Mouse (Mus musculus) small intestine, adult 2 months (tissue): ENCODE measurements around the gene Cblb. TPM values are rescaled to one million over a fixed set of nuclear protein-coding genes. Genes with fewer than 3 reads are reported as not detected.

Experiments used
- H3K27ac ChIP-seq: fragments of 200-500 bp; 2 replicates; pipeline ENCODE4 v1.5.1; 2012; ENCODE audit warnings: low read depth, low read length, control low read depth, inconsistent platforms; ENCODE audit not compliant: insufficient read depth
- H3K27me3 ChIP-seq: fragments of 200-500 bp; 2 replicates; pipeline ENCODE4 v1.6.1; 2012; ENCODE audit warnings: mild to moderate bottlenecking, moderate library complexity, low read length, inconsistent platforms; ENCODE audit not compliant: control insufficient read depth, insufficient read depth
- H3K36me3 ChIP-seq: fragments of 200-500 bp; 2 replicates; pipeline ENCODE4 v1.6.1; 2012; ENCODE audit warnings: mild to moderate bottlenecking, low read length, control low read depth, inconsistent platforms; ENCODE audit not compliant: control insufficient read depth, insufficient read depth
- H3K4me1 ChIP-seq: fragments of 200-500 bp; 2 replicates; pipeline ENCODE4 v1.6.1; 2012; ENCODE audit warnings: low read length, inconsistent platforms, mixed read lengths; ENCODE audit not compliant: control insufficient read depth, insufficient read depth, insufficient read length
- H3K4me3 ChIP-seq: fragments of 200-500 bp; 2 replicates; pipeline ENCODE4 v1.5.1; 2012; ENCODE audit warnings: low read depth, mild to moderate bottlenecking, control low read depth, inconsistent platforms, low read length, moderate library complexity
- CTCF ChIP-seq: fragments of 200-500 bp; IDR thresholded peaks from 2 replicates; pipeline ENCODE4 v1.5.1; 2012; ENCODE audit warnings: low read depth, mild to moderate bottlenecking, control low read depth, inconsistent platforms, low read length, moderate library complexity, mixed read lengths; ENCODE audit not compliant: insufficient replicate concordance, insufficient read length; ENCODE audit errors: extremely low read depth
- POLR2A ChIP-seq: fragments of 200-500 bp; IDR thresholded peaks from 2 replicates; pipeline ENCODE4 v1.6.1; 2012; ENCODE audit warnings: low read depth, mild to moderate bottlenecking, control low read depth, inconsistent platforms, low read length, moderate library complexity
- WGBS: fragments of 180-500 bp; shearing (Covaris S2); methylation state at CpG from one replicate; pipeline ENCODE4 v1.1.7; 2018; 5-methylcytosine and 5-hydroxymethylcytosine counted together
- polyA plus RNA-seq: library from polyadenylated mRNA; depleted of rRNA; stranded (reverse); fragments of >200 nt; gene quantifications from 2 replicates; pipeline ENCODE4 v1.2.3, GENCODE M21; 2012

Cblb gene
- polyA plus RNA-seq, 1 experiment, result 4.7 TPM

DNA sequence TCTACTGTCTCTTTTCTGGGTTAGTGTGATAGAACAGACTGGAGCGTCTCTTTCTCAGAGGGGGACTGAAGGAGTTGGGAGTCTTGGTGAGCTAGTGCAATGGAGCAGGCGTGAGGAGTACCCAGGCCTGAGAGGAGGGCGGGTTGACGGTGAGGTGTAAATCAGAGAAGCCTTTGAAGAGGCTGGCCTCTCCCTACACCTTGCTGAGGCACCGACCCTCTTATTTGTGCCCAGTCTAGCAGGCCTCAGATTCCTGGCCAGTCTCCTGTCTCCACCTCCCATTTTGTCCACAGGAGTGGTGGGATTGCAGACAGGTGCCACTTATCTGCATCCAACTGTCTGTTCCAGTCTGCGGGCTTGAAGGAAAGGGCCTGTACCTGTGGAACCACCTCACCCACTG is 117.0 kb downstream of the Cblb start:
- no peaks in the 10 kb centered on the region for H3K27me3 ChIP-seq
- TF ChIP-seq POLR2A (no peak), CTCF (no peak)
- H3K4me3 ChIP-seq, result no peak overlapping the region
- 87% methylated on average over 6 of the region's 6 CpGs for WGBS
- H3K4me1 ChIP-seq, result no peaks in the 10 kb centered on the region
- peaks cover 15% of the 10 kb centered on the region for H3K36me3 ChIP-seq
- H3K27ac ChIP-seq, result no peak overlapping the region

DNA sequence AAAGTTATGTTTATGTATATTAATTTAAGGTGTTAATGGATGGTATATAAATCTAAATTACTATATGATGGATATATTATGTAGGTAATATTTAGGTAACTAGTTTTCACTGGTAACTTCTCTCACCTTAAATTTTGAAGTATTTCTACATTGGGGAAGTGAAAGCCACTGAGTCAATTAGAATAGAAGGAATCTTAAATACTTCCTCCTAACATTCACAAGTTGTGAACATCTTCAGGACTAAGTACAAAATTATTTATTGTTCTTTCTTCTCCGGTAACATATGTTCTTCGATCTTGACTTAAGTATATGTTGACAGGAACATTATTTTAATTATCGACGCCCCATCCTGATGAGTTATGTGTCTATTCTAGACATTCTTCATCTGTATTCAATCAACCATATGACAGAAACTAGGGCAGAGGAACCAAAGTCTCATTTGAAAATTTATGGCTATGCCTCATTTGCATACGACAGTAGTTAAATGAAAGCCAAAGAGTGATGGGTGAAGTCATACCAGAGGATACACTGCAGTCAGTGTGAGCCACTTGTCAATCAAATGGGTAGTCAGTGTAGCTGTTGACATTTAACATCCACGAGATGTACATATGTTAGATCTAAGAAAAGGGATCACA is 118.2 kb downstream of the Cblb start:
- Histone ChIP-seq H3K4me3 (no peak overlapping the region), H3K36me3 (peaks cover 10% of the 10 kb centered on the region), H3K27me3 (no peaks in the 10 kb centered on the region), H3K4me1 (no peaks in the 10 kb centered on the region), H3K27ac (no peak overlapping the region)
- 89% methylated on average over 6 of the region's 6 CpGs for WGBS
- no peak for TF ChIP-seq CTCF
- TF ChIP-seq POLR2A, result no peak

DNA sequence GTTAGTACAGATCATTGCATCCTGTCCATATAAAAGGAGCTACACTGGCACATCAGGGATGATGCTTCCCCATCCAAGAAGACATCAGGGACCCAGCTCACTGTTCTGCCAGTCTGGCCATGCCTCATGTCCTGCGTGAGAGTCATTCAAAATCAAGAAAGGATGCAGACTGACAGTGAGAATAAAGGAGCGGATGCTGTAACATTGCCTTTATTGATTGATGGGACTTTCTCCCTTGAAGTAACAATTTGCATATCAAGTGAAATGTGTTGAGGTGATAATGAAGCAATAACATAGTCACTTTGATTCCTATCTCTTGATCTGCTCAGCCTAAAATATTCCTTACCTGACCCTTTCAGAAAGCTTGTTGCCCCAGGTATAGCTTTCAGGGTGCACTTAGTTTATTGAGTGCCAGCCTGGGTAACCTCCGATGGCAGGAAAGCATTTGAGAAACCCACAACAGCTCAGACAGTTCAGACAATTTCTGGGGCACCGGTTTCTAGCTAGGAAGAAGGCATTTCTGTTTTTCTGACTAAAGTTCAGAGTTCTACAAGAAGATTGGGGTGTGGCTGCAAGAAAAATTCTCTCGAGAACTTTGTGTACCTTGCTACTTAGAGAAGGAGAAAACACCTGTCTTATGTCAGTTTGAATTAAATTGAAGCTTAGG is 124.1 kb downstream of the Cblb start:
- H3K27me3 ChIP-seq, result no peaks in the 10 kb centered on the region
- H3K27ac ChIP-seq, result no peak overlapping the region
- 43% methylated on average over 5 of the region's 5 CpGs for WGBS
- peaks cover 2% of the 10 kb centered on the region; the same call in 1 of the 2 replicates for H3K4me1 ChIP-seq
- peaks cover 15% of the 10 kb centered on the region for H3K36me3 ChIP-seq
- TF ChIP-seq CTCF, result no peak
- TF ChIP-seq POLR2A, result no peak
- H3K4me3 ChIP-seq, result no peak overlapping the region

DNA sequence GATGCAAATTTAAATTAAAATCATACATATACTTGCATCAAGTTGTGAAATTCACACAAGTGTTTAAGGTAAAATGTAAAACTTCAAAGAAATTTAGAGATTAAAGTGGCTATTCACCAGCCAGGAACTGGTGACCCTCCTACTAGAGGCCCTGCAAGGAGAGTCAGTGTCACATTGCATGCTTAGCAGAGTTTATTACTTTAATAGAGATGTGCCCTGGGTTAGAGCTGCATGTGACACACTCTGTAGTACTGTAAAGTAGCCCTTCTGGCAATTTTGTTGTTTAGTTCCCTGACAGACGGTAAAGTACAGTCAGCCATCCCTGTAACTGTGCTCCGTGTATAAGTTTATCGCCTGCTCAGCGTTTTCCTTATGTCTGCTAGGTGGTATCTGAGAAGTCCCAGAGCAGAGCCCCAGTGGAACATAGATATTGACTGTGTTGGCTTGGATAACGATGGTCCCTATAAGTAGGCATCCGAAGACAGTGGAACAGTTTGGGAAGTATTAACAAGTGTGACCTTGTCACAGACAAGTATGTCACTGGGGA is 129.0 kb downstream of the Cblb start:
- WGBS, result 93% methylated on average over 6 of the region's 6 CpGs
- no peaks in the 10 kb centered on the region for H3K27me3 ChIP-seq
- no peak overlapping the region for H3K4me3 ChIP-seq
- no peak overlapping the region for H3K27ac ChIP-seq
- H3K36me3 ChIP-seq, result peaks cover 10% of the 10 kb centered on the region
- peaks cover 2% of the 10 kb centered on the region; the same call in 1 of the 2 replicates for H3K4me1 ChIP-seq
- no peak for TF ChIP-seq POLR2A
- no peak for TF ChIP-seq CTCF

DNA sequence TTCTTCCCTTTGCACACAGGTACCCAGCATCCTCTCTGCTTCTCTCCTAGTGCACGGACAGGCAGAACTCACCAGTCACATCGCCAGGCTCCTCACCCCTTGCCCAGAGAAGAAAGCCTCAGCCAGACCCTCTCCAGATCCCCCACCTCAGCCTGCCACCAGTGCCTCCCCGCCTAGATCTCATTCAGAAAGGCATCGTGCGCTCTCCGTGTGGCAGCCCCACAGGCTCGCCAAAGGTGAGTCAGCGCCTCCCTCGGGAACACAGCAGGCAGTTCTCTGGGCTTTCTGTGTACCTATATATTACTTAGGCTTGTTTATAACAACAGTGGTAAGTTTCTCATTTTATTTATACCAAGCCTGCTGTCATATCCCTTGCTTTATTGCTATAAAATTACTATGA is 133.2 kb downstream of the Cblb start:
- Histone ChIP-seq H3K27ac (no peak overlapping the region), H3K27me3 (no peaks in the 10 kb centered on the region), H3K4me3 (no peak overlapping the region), H3K4me1 (no peaks in the 10 kb centered on the region), H3K36me3 (peaks cover 10% of the 10 kb centered on the region)
- 91% methylated on average over 9 of the region's 9 CpGs for whole genome bisulfite sequencing
- TF ChIP-seq CTCF, result no peak
- TF ChIP-seq POLR2A, result no peak

DNA sequence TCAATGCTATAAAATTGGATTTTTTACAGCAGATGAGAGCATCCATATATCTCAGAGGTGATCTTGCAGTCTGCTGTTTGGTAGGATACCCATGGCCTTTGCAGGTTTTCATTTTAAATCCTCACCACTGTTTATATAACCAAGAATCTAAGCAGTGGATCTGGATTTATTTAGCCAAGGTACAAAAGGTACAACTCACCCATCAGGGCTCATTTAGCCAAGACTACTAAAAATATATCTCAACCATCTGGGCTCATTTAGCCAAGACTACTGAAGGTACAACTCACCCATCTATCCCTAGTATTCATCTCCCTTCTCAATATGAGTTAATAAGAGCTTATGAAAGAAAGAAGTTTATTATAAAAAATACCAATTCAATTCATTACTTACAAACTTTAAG is 142.2 kb downstream of the Cblb start:
- Histone ChIP-seq H3K27ac (no peak overlapping the region), H3K27me3 (no peaks in the 10 kb centered on the region), H3K4me3 (no peak overlapping the region), H3K36me3 (peaks cover 3% of the 10 kb centered on the region; the same call in 1 of the 2 replicates), H3K4me1 (no peaks in the 10 kb centered on the region)
- TF ChIP-seq POLR2A (no peak), CTCF (no peak)

DNA sequence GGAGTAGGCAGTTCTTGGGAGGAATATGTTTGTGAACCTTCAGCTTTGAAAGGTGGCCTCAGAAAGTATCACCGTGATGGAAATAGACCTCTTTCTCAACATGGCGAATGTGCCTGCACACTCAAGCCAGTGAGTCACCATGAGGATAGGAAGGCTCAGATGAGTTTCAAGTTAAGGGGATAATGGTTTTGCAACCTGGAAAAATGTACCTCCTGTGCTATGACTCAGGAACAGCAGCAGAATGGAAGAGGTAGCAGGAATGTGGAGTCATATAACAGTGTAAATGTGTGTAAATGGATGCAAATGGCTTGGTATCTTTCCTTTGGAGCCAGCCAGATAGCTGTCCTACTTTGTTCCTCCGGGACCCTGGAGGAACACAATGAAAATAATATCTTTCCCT is 148.8 kb downstream of the Cblb start:
- 97% methylated on average over 3 of the region's 3 CpGs for WGBS
- Histone ChIP-seq H3K36me3 (peaks cover 4% of the 10 kb centered on the region; the same call in 1 of the 2 replicates), H3K4me1 (no peaks in the 10 kb centered on the region), H3K4me3 (no peak overlapping the region), H3K27ac (no peak overlapping the region), H3K27me3 (no peaks in the 10 kb centered on the region)
- TF ChIP-seq CTCF (no peak), POLR2A (no peak)
